Mouse (Mus musculus): Measurements from ENCODE around the gene Gm42420.

GRCm38 (mm10) chr6:39573791-39574554, 11.6 kb upstream of the Gm42420 start, which contains the start of gene Adck2:
- peak; percentile 87; the same call in 1 of the 2 replicates for TF ChIP-seq POLR2A (IDR thresholded peaks at IDR 0.05; ENCODE audit: borderline replicate concordance, control insufficient read depth, low read depth, low read length)
- TF ChIP-seq CTCF (IDR thresholded peaks at IDR 0.05; ENCODE audit: control insufficient read depth, insufficient read depth, low read length), result 0 out of 2 replicates have a peak, but pooled peaks have one; percentile 27

All from bone marrow, adult 2 months (tissue).